Mouse (Mus musculus) limb, embryonic 10.5 days (tissue): ENCODE measurements around the gene Thrap3. TPM values are rescaled to one million over a fixed set of nuclear protein-coding genes. Genes with fewer than 3 reads are reported as not detected.
"Not testable (repeated sequence)": the region's sequence is repeated elsewhere in the genome, so short reads cannot be mapped to it uniquely, and the experiment has no call there.

Experiments
- DNase-seq: peaks from one replicate; pipeline ENCODE4 v3.0.0-alpha.2; 2017; ENCODE audit warnings: low spot score
- H3K27ac ChIP-seq: fragments of 300-500 bp; sonication (generic); 2 replicates; pipeline ENCODE4 v1.5.1; 2016; ENCODE audit warnings: mild to moderate bottlenecking
- H3K27me3 ChIP-seq: fragments of 300-500 bp; sonication (generic); 2 replicates; pipeline ENCODE4 v1.6.1; 2016; ENCODE audit warnings: low read depth, mild to moderate bottlenecking; ENCODE audit not compliant: poor library complexity, severe bottlenecking
- H3K36me3 ChIP-seq: fragments of 300-500 bp; sonication (generic); 2 replicates; pipeline ENCODE4 v1.6.1; 2016; ENCODE audit warnings: mild to moderate bottlenecking, moderate library complexity
- H3K4me1 ChIP-seq: fragments of 300-500 bp; sonication (generic); 2 replicates; pipeline ENCODE4 v1.6.1; 2016
- H3K4me3 ChIP-seq: fragments of 300-500 bp; sonication (generic); 2 replicates; pipeline ENCODE4 v1.5.1; 2016; ENCODE audit warnings: mild to moderate bottlenecking, moderate library complexity
- H3K9me3 ChIP-seq: fragments of 300-500 bp; sonication (generic); replicated peaks from 2 replicates; pipeline ENCODE4 v1.6.1; 2016; ENCODE audit warnings: mild to moderate bottlenecking
- WGBS: fragments of 180-500 bp; shearing (Covaris S2); methylation state at CpG from one replicate; pipeline ENCODE4 v1.1.7; 2016; 5-methylcytosine and 5-hydroxymethylcytosine counted together
- polyA plus RNA-seq: library from polyadenylated mRNA; unstranded; fragments of >200 nt; fragmentation: Nextera tagmentation; extraction: Ambion mirVana; gene quantifications from 2 replicates; pipeline ENCODE4 v1.2.1, GENCODE M21; 2016

Thrap3 gene
- polyA plus RNA-seq, 1 experiment from 2014 or later: 287 TPM

DNA sequence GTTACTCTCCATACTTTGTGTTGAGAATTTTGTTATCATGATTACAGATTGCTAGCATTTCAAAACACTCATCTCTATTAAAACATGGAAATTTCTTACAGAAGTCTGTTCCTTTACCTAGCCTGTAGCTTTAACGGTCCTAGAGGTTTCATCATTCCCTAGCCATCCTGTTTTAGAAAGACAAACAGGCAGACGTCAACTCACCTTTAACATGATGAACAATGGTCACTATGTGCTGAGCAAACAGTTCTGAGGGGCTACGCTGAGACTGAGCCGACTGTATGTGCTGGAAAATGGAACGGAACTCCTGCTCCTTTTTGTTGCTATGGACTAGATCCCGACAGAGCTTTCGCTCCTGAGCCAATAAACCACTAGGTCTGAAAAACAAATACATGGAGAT lies 26.6 kb downstream of the Thrap3 start:
- peaks cover 97% of the 10 kb centered on the region for H3K36me3 ChIP-seq

DNA sequence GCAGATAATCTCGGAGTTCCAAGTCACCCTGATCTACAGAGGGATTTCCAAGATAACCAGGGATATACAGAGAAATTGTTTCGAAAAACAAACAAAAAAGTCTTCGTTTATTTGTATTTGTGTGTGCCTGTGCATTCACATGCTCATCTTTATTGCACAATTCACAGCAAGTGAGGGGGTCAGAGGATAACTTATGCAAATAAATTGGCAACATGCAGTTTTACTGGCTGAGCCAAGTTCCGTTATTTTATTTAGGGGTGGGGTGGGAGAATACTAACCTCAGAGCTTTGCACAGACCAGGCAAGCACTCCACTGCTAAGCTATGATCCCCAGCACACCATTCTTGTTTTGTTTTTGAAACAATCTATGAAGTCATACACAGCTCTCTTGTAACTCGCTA lies 28.8 kb downstream of the Thrap3 start:
- Histone ChIP-seq H3K9me3 (no peaks in the 10 kb centered on the region), H3K27me3 (no peaks in the 10 kb centered on the region), H3K4me3 (no peak overlapping the region), H3K4me1 (no peaks in the 10 kb centered on the region), H3K36me3 (peaks cover 97% of the 10 kb centered on the region), H3K27ac (no peak overlapping the region)
- WGBS: 94% methylated on average over 5 of the region's 5 CpGs
- no peak for DNase-seq

More for the DNA sequence above, 26.6 kb downstream of the Thrap3 start:
- H3K27ac ChIP-seq, H3K9me3 ChIP-seq, DNase-seq, H3K4me1 ChIP-seq, H3K4me3 ChIP-seq, H3K27me3 ChIP-seq: not testable (repeated sequence)
- 96% methylated on average over 7 of the region's 7 CpGs for WGBS

DNA sequence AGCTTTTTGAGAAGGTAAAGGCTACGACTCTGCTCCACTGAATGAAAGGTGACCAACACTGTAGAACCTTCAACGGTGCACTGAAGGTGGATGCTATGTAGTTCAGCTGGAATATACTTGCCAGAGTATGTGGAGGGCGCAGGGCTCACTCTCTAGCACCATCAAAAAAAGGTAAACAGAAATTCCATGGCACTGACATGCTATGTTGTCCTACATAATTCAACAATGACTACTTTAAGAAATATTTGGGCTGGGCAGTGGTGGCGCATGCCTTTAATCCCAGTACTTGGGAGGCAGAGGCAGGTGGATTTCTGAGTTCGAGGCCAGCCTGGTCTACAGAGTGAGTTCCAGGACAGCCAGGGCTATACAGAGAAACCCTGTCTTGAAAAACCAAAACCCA lies 31.8 kb downstream of the Thrap3 start:
- H3K27ac ChIP-seq, H3K27me3 ChIP-seq, H3K4me3 ChIP-seq, DNase-seq, H3K4me1 ChIP-seq, H3K9me3 ChIP-seq: not testable (repeated sequence)
- 97% methylated on average over 5 of the region's 5 CpGs for WGBS
- peaks cover 100% of the 10 kb centered on the region for H3K36me3 ChIP-seq

DNA sequence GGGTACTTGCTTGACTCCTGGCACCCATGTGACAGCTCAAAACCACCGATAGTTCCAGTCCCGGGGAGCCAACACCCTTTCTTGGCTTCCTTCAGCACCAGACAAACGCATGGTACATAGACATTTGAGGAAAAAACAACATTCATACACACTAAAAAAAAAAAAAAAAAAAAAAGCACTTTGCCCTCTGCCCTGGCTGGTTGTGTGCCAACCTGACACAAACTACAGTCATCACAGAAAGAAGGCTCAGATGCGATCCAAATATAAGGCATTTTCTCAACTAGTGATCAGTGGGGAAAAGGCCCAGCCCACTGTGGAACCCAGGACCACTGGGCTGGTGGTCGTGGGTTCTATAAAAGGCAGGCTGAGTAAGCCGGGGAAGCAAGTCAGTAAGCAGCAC lies 33.7 kb downstream of the Thrap3 start:
- Histone ChIP-seq H3K4me3 (no peak overlapping the region), H3K27me3 (no peaks in the 10 kb centered on the region), H3K27ac (no peak overlapping the region), H3K4me1 (no peaks in the 10 kb centered on the region), H3K9me3 (no peaks in the 10 kb centered on the region), H3K36me3 (peaks cover 91% of the 10 kb centered on the region)
- 89% methylated on average over 6 of the region's 6 CpGs for WGBS
- no peak for DNase-seq

DNA sequence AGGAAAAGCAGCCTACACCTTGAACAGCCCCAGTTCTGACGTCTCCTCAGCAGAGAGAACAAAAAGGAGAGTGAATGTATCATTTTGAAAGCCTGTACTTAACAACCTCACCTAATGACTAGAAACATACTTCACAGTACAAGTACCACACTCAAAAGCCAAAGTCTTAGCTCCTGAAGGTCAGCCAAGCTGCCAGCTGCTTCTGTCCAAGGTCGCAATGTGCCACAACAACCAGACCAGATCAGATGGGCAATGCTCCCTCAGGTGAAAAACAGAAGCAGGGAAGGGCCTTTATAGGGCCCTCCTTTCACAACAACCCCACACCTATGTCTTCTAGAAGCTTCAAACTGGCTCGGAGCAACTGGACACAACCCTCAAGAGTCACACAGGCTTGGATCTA lies 36.5 kb downstream of the Thrap3 start:
- 78% methylated on average over 3 of the region's 3 CpGs for WGBS
- no peak for DNase-seq
- H3K4me3 ChIP-seq: no peak overlapping the region
- H3K4me1 ChIP-seq: peaks cover 25% of the 10 kb centered on the region
- H3K36me3 ChIP-seq: peaks cover 70% of the 10 kb centered on the region
- H3K27ac ChIP-seq: no peak overlapping the region
- H3K9me3 ChIP-seq: no peaks in the 10 kb centered on the region
- H3K27me3 ChIP-seq: no peaks in the 10 kb centered on the region

DNA sequence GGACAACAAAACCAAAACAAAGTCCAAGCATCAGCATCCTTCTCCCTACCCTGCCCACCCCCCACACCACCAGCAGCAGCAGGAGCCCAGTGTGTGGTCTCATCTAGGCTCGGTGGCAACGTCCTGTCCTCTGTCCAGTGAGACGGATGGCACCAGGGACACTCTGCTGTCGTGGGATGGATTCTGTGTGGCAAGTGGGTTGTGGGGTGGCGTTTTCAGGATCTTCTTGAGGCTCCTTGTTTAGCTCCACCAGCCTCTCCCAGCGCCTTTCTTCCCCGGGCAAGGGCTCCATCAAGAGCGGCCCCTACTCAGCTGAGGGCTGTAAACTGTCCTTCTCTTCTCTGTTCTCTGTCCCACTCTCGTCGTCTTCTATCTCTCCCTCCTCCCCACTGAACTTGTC lies 37.5 kb downstream of the Thrap3 start:
- not testable (repeated sequence) for H3K4me3 ChIP-seq, H3K27me3 ChIP-seq, H3K27ac ChIP-seq, DNase-seq, H3K9me3 ChIP-seq
- 69% methylated on average over 10 of the region's 10 CpGs for WGBS
- peaks cover 60% of the 10 kb centered on the region for H3K36me3 ChIP-seq
- H3K4me1 ChIP-seq: peaks cover 25% of the 10 kb centered on the region

DNA sequence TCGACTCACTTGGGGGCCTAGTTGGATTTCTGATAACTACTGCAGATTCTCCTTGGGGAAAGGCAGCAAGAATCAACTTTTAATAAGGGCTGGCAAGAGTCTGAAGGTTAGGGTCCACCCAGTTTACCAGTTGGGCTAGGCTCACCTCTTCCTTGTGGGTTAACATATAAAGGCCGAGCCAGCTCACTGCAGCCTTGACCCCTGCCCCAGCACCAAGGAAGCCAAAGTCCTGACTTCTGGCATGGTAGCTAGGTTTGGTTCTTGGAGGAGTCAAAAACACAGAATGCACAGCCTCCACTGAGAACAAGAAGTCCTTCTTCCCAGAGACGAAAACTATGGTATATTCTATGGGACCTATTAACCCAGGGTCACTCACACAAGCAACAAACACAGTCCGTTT lies 38.9 kb downstream of the Thrap3 start:
- peak overlapping the region; percentile 72 for H3K4me3 ChIP-seq
- 67% methylated on average over 4 of the region's 4 CpGs for WGBS
- peaks cover 25% of the 10 kb centered on the region for H3K4me1 ChIP-seq
- no peak for DNase-seq
- peaks cover 46% of the 10 kb centered on the region for H3K36me3 ChIP-seq
- H3K9me3 ChIP-seq: no peaks in the 10 kb centered on the region
- H3K27me3 ChIP-seq: no peaks in the 10 kb centered on the region
- H3K27ac ChIP-seq: no peak overlapping the region

DNA sequence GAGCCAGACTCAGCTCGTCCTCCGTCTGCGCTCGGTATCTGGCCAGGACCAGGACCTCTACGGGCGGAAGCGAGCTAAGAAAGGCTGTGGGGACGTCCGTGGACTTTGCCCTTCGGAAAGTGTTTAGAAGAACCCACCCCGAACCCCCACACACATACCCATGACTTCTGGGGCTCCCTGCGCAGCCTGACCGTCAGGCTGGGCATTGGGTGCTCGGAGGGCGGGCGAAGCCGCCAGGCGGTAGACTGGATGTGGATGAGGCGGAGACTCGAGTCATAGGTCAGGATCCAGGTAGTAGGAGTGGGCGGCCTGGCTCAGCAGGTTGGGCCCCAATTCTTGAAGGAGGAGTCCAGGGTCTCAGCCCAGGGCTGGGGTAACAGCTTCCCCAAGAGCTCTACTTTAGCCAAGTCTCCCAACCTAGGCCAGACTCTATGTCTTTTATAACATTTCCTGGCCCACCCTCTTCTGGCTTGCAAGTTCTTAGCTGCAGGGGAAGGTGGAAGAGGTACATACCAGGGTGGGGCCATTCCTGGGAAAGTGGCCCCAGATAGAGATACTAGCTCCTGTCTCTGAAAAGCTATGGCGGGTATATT lies 39.4 kb downstream of the Thrap3 start, which contains the start of gene Sh3d21:
Sh3d21 (minus strand) TSS at position 425 of the 593 bp plus-strand sequence.
- H3K27ac ChIP-seq: peak within 1 kb of the TSS; percentile 86
- no peaks in the 10 kb centered on the region for H3K9me3 ChIP-seq
- DNase-seq: no peak
- H3K4me3 ChIP-seq: peak within 1 kb of the TSS; percentile 72
- 8% methylated on average over 22 of the region's 22 CpGs for WGBS
- peaks cover 25% of the 10 kb centered on the region for H3K4me1 ChIP-seq
- no peaks in the 10 kb centered on the region for H3K27me3 ChIP-seq
- peaks cover 41% of the 10 kb centered on the region for H3K36me3 ChIP-seq

DNA sequence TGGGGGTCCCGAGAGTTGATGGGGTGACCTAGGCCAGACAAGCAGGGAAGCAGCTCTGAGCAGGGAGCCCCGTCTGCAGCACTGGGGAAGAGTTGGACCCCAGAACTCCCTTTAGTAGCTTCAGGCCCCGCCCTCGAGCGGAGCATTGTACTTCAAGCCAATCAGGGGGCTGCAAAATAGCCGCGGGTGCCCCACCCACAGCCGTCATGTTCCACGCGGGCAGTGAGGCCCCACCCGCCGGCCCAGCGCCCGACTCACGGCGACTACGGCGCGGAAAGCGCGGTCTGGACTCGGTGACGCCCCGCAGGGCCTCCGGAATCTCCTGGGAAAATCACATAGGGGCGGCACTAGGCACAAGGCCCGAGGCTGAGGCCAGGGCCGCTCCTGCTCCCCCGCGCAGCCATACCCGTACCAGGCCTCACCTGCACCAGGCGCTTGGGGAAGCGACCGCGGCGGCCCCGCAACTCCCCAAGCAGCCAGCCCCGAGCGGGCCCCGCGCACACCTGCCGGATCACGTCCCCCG lies 40.0 kb downstream of the Thrap3 start:
- H3K36me3 ChIP-seq: peaks cover 35% of the 10 kb centered on the region
- H3K27me3 ChIP-seq: no peaks in the 10 kb centered on the region
- peak overlapping the region; percentile 72 for H3K4me3 ChIP-seq
- 1% methylated on average over 44 of the region's 44 CpGs for WGBS
- peak overlapping the region; percentile 86 for H3K27ac ChIP-seq
- H3K4me1 ChIP-seq: peaks cover 25% of the 10 kb centered on the region
- H3K9me3 ChIP-seq: no peaks in the 10 kb centered on the region
- peak; percentile 85 for DNase-seq

DNA sequence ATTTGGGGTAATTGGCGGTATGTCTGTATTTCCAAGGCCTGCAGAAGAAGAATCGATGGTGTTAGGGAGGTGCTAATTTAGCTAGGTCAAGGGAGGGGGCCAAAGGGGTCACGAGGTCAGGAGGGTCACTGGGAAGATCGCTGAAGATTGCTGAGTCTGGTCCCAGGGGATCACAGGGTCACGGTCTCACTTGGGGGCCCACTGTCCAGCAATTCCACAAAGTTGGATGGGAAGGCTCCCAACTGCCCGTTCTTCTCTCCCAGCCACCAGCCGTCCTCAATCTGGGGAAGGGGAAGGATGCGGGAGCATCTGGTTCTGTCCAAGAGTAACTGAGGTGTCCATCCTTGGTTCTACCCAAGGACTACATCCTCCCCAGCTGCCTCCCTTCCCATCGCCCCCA lies 40.6 kb downstream of the Thrap3 start:
- no peak for DNase-seq
- H3K4me3 ChIP-seq: peak overlapping the region; percentile 72
- H3K36me3 ChIP-seq: peaks cover 35% of the 10 kb centered on the region
- H3K4me1 ChIP-seq: peaks cover 25% of the 10 kb centered on the region
- peak overlapping the region; percentile 86 for H3K27ac ChIP-seq
- no peaks in the 10 kb centered on the region for H3K27me3 ChIP-seq
- no peaks in the 10 kb centered on the region for H3K9me3 ChIP-seq
- WGBS: 58% methylated on average over 9 of the region's 9 CpGs

DNA sequence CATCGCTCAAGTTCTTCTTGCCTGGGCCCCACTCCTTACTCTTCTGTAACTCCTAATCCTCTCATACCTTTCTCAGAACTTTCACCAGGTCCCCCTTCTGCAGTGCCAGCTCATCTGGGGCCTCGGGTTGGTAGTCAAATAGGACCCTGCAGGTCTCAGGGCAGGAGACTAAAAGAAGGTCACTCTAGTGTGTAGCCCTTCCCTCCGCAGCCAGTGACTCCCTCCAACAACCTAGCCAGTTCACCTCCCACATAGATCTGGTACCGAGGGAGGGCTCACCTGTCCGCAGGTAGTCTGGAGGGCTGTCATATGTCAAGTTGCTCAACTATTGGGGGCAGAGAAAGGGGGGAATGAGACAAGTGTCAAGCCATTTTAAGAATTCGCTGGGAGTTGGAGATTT lies 41.1 kb downstream of the Thrap3 start:
- 90% methylated on average over 6 of the region's 6 CpGs for WGBS
- Histone ChIP-seq H3K36me3 (peaks cover 35% of the 10 kb centered on the region), H3K9me3 (no peaks in the 10 kb centered on the region), H3K4me3 (no peak overlapping the region), H3K27me3 (no peaks in the 10 kb centered on the region), H3K4me1 (peaks cover 25% of the 10 kb centered on the region), H3K27ac (no peak overlapping the region)
- no peak for DNase-seq

DNA sequence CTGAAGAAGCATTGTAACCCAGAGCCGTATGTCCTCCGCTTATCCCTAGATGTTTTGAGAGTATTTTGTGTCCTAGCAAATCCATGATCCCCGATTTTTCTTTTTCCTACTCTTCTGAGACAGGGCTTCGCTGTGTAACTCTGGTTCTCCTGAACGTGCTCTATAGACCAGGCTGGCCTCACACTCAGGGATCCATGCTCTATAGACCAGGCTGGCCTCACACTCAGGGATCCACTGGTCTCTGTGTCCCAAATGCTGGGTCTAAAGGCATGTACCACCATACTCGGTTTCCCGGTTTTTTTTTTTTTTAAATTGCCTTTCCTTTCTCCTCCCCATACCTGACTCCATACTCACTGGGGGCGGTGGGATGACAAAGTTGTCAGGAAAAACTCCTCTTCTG lies 41.6 kb downstream of the Thrap3 start:
- H3K27ac ChIP-seq: no peak overlapping the region
- no peak for DNase-seq
- WGBS: 88% methylated on average over 8 of the region's 8 CpGs
- H3K9me3 ChIP-seq: no peaks in the 10 kb centered on the region
- H3K4me1 ChIP-seq: peaks cover 30% of the 10 kb centered on the region
- no peaks in the 10 kb centered on the region for H3K27me3 ChIP-seq
- peaks cover 33% of the 10 kb centered on the region for H3K36me3 ChIP-seq
- H3K4me3 ChIP-seq: no peak overlapping the region

DNA sequence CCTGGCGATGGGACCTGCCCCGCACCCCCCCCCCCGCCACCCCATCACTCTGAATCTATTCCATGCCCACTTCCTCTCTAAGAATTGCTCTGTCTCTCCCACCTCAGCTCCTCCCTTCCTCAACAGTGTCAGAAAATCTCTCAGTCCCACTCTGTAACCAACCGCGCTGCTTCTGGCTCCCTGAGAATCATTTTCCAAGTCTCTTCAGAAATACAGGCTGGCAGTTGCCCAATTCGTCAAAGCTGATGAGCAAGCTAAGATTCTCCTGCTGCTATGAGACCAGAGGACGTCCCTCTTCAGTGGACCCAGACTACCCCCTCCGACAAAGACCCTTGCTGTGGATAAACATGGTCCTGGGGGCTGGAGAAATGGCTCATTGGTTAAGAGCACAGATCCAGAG lies 43.1 kb downstream of the Thrap3 start:
- H3K27me3 ChIP-seq: no peaks in the 10 kb centered on the region
- peaks cover 45% of the 10 kb centered on the region for H3K4me1 ChIP-seq
- peaks cover 21% of the 10 kb centered on the region for H3K36me3 ChIP-seq
- 80% methylated on average over 8 of the region's 8 CpGs for WGBS
- H3K27ac ChIP-seq: no peak overlapping the region
- no peak for DNase-seq
- no peaks in the 10 kb centered on the region for H3K9me3 ChIP-seq
- H3K4me3 ChIP-seq: no peak overlapping the region

DNA sequence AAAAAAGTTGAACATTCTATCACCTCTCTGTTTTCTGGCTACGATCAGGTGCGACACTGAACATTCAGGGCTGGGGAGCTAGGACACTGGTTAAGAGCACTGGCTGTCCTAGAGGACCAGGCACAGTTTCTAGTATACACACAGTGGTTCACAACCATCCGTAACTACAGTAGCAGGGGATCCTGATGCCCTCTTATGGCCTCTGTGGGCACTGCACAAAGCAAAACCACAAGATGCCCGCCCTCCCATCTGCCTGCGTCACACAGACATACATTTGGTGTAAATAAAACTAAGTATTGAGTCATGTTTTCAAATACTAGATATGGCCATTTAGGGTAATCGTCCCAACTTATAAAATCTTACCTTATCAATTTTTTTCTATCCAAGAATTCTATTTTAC lies 45.0 kb downstream of the Thrap3 start:
- DNase-seq: no peak
- Histone ChIP-seq H3K4me3 (no peak overlapping the region), H3K27ac (no peak overlapping the region), H3K36me3 (peaks cover 27% of the 10 kb centered on the region), H3K9me3 (no peaks in the 10 kb centered on the region), H3K27me3 (no peaks in the 10 kb centered on the region), H3K4me1 (peaks cover 38% of the 10 kb centered on the region)
- WGBS: 91% methylated on average over 6 of the region's 6 CpGs
